Mouse (Mus musculus): Measurements from ENCODE around the gene Lrp8. TPM values are rescaled to one million over a fixed set of nuclear protein-coding genes. Genes with fewer than 3 reads are reported as not detected.

Lrp8 gene
- 37.2 and 42.6 TPM in 2 replicates for polyA plus RNA-seq (2015; fragmentation: Nextera tagmentation; extraction: Ambion mirVana)

DNA sequence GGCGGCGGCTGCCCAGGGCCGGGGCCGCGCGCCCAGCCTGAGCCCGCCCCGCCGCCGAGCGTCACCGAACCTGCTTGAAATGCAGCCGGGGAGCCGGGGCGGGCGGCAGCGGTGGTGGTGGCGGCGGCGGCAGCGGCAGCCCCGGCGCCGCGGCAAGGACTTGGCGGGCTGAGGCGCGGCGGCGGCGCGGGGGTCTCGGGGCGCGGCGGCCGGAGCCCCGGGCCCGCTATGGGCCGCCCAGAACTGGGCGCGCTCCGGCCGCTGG, at the start of gene Lrp8:
Lrp8 (plus strand) TSS at position 77 of the 265 bp plus-strand sequence.
- no peaks in the 10 kb centered on the region for H3K9me3 ChIP-seq (replicated peaks)
- H3K27me3 ChIP-seq, result no peaks in the 10 kb centered on the region
- H3K9ac ChIP-seq, result peak within 1 kb of the TSS; percentile 97
- peak within 1 kb of the TSS; percentile 88 for H3K4me3 ChIP-seq
- no peak; the same call in 1 of the 2 replicates for ATAC-seq
- 2% methylated on average over 8 of the region's 44 CpGs for WGBS
- peaks cover 53% of the 10 kb centered on the region for H3K4me1 ChIP-seq
- H3K4me2 ChIP-seq, result peak within 1 kb of the TSS; percentile 96
- H3K27ac ChIP-seq, result peak within 1 kb of the TSS; percentile 98
- peaks cover 30% of the 10 kb centered on the region for H3K36me3 ChIP-seq (ENCODE audit: poor library complexity, severe bottlenecking)

DNA sequence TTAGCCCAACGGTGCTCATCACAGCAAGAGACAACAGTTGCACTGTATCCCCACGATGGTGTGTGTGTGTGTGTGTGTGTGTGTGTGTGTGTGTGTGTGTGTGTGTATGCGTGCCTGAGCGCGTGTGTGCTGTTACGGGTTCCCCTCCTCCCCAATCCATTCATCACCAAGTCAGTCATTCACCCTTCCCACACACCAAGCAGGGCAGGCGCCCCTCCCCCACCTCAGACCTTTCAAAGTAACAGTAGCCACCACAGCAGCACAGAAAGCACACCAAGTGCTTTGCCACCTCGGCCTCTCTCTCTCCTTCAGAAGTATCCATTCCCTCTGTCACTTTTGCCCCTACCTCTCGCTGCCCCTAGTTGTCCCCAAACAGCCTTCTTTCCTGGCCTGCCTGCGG, 45.8 kb upstream of the Lrp8 start:
- H3K4me2 ChIP-seq, result no peak overlapping the region
- no peaks in the 10 kb centered on the region for H3K9me3 ChIP-seq (replicated peaks)
- H3K9ac ChIP-seq, result no peak overlapping the region
- WGBS, result 11% methylated on average over 10 of the region's 10 CpGs
- H3K27ac ChIP-seq, result no peak overlapping the region
- H3K27me3 ChIP-seq, result no peaks in the 10 kb centered on the region
- no peak overlapping the region for H3K4me3 ChIP-seq
- no peak for ATAC-seq
- no peaks in the 10 kb centered on the region for H3K36me3 ChIP-seq (ENCODE audit: poor library complexity, severe bottlenecking)
- peaks cover 37% of the 10 kb centered on the region for H3K4me1 ChIP-seq

DNA sequence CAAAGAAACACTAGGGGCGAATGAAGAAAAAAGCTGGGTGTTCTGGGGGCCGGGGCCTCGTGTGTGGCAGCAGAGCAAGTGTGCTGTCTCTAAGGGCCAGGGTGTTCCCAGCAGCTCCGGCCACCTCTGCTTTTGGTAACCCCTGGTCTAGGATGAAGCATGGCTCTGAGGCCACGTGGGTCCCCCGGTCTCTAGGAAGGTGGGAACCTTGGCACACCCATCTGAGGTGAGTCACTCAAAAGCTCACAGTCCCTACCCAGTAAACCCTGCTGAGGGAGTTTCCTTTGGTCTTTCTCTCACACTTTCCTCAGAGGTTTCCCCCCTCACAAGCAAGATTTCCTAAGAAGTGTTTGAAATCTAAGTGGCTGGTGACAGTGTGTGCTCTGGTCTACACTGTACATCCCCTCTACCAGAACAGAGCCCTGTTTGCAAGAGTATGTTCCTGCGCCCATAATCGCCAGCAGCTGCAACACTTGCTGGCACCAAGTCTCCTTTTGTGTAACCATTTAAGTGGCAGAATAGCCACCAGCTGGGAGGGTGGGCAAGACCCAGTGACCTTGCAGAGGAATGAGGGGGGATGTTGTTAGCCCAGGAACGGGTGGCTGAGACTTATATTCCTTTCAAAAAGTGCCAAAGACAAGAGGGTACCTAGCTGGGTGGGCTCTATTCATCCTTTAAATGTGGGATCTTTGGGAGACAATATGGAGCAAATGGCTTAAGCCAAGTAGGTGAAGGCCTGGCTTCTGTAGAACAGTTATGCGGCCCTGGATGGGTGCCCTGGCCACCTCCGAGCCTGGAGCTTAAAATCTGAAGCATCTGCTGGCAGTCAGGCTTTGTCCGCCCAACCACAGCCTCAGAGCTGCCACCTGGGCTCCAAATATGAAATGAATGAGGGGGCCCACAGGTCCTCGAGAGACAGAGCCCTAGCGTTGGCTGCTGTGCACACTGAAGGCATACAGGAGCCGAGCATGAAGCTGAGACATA, 44.3 kb upstream of the Lrp8 start:
- no peak overlapping the region for H3K4me3 ChIP-seq
- no peaks in the 10 kb centered on the region for H3K27me3 ChIP-seq
- H3K4me2 ChIP-seq, result no peak overlapping the region
- no peak overlapping the region for H3K9ac ChIP-seq
- peak overlapping the region; percentile 0 for H3K27ac ChIP-seq
- peaks cover 37% of the 10 kb centered on the region for H3K4me1 ChIP-seq
- peak; percentile 57 for ATAC-seq
- no peaks in the 10 kb centered on the region for H3K36me3 ChIP-seq (ENCODE audit: poor library complexity, severe bottlenecking)
- H3K9me3 ChIP-seq (replicated peaks), result no peaks in the 10 kb centered on the region
- 52% methylated on average over 15 of the region's 15 CpGs for WGBS

DNA sequence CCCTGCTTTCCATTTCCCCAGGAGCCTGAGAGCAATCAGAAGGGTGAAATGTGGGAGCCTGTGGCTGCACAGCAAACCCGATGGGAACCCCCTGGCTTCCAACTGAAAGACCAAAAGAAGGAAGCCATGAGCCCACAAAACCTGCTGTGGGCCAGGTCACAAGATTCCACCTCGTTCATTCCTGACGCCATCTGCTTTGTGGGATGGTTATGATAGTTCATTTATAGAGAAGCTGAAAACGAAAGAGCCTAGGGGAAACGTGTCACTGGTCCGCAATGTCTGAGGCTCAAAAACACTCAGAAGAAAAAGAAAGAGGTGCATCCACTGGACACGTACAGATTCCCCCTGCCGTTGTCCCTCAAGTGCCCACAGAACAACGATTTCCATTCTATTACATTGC, 43.1 kb upstream of the Lrp8 start:
- no peak overlapping the region for H3K4me2 ChIP-seq
- WGBS, result 66% methylated on average over 9 of the region's 9 CpGs
- no peaks in the 10 kb centered on the region for H3K27me3 ChIP-seq
- peaks cover 36% of the 10 kb centered on the region for H3K4me1 ChIP-seq
- no peak overlapping the region for H3K4me3 ChIP-seq
- no peaks in the 10 kb centered on the region for H3K9me3 ChIP-seq (replicated peaks)
- no peak overlapping the region for H3K27ac ChIP-seq
- H3K36me3 ChIP-seq (ENCODE audit: poor library complexity, severe bottlenecking), result no peaks in the 10 kb centered on the region
- ATAC-seq, result no peak
- no peak overlapping the region for H3K9ac ChIP-seq

DNA sequence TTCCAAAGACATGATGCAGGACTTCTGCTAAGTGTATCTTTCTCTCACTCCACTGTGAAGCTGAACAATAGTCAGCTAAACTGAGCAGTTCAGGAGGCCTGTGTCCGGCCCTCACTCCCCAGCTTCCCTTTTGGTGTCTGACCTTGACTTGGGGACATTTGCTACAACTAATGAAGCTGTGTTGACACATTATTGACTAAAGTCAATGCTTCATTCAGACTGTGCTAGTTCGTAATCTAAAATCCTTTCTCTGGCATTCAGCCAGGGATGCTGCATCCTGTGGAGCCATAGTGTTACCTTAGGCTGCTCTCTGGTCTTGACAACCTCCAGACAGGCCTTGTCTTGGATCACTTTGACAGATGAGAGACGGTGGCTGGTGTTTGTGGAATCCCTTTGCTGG, 39.1 kb upstream of the Lrp8 start:
- no peak for ATAC-seq
- H3K9me3 ChIP-seq (replicated peaks), result no peaks in the 10 kb centered on the region
- H3K4me1 ChIP-seq, result peaks cover 31% of the 10 kb centered on the region
- no peak overlapping the region for H3K4me3 ChIP-seq
- WGBS, result 54% methylated on average over 3 of the region's 3 CpGs
- no peak overlapping the region for H3K27ac ChIP-seq
- no peak overlapping the region for H3K9ac ChIP-seq
- no peaks in the 10 kb centered on the region for H3K27me3 ChIP-seq
- no peaks in the 10 kb centered on the region for H3K36me3 ChIP-seq (ENCODE audit: poor library complexity, severe bottlenecking)
- H3K4me2 ChIP-seq, result no peak overlapping the region

DNA sequence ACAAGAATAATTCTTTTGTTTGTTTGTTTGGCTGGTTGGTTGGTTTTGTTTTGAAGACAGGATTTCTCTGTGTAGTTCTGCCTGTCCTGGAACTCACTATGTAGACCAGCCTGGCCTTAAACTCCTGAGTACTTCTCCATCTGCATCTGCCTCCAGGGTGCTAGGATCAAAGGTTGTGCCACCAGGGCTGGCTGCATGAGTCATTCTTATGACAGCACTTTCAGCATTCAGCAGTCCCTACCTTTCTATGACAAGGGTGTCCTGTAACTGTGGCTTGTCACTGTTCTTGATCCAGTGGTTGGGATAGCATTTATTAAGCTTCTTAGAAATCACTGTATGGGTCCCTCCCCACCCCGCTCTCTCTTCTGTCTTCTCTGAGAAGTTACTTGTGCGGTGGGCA, 38.5 kb upstream of the Lrp8 start:
- Histone ChIP-seq H3K4me1 (peaks cover 25% of the 10 kb centered on the region), H3K4me3 (no peak overlapping the region), H3K9ac (no peak overlapping the region), H3K9me3 (replicated peaks) (no peaks in the 10 kb centered on the region), H3K27ac (no peak overlapping the region), H3K4me2 (no peak overlapping the region), H3K27me3 (no peaks in the 10 kb centered on the region), H3K36me3 (ENCODE audit: poor library complexity, severe bottlenecking) (no peaks in the 10 kb centered on the region)
- 98% methylated on average over 2 of the region's 2 CpGs for WGBS
- no peak for ATAC-seq

DNA sequence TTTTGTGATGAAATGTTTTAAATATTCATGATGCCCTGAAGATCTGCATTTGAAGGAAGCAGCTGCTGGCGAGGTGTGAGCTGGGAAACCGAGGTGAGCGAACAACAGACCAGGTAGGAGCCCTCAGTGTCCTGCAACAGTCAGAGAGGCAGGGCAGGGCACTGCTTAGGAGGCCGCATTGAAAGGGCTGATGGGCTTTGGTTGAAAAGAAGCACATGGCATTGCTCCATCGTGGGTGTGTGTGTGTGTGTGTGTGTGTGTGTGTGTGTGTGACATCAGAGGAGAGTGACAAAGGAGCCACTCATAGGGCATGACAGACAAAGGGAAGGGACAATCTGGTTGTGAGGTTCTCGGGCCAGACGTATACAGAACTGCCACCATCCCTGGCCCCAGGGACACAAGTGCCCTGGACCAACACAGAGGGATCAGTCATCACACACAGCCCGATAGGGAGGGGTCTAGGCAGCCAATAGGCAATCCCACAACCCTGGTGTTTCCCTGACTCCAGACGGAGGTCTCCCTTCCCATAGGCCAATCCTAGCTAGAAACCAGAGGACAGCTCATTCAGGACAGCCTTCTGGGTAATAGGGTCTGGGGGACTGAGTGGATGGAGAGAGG, 36.8 kb upstream of the Lrp8 start:
- Histone ChIP-seq H3K27me3 (no peaks in the 10 kb centered on the region), H3K9ac (no peak overlapping the region), H3K36me3 (ENCODE audit: poor library complexity, severe bottlenecking) (no peaks in the 10 kb centered on the region), H3K4me2 (no peak overlapping the region), H3K4me3 (no peak overlapping the region), H3K27ac (peak overlapping the region; percentile 14), H3K9me3 (replicated peaks) (no peaks in the 10 kb centered on the region), H3K4me1 (peaks cover 22% of the 10 kb centered on the region)
- ATAC-seq, result peak; percentile 53
- 42% methylated on average over 9 of the region's 9 CpGs for WGBS

DNA sequence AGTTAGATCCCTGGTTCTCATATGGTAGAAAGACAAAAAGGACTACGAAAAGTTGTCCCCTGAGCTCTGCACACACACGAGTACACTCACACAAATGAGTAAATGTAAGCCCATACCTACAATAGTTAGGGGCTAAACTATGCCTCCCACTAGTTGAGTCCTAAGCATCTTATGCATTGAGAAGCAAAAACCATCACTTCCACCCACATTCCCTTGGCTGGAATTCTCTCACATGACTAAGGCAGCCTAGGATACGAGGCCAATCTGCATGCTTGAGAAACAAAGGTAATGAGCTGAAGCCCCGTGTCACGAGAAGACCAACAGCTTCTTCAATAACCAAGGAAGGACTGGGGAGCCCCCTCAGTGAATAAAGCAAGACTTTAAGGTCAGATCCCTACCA, 35.9 kb upstream of the Lrp8 start:
- H3K27me3 ChIP-seq, result no peaks in the 10 kb centered on the region
- no peaks in the 10 kb centered on the region for H3K36me3 ChIP-seq (ENCODE audit: poor library complexity, severe bottlenecking)
- peak; percentile 53; the same call in 1 of the 2 replicates for ATAC-seq
- H3K4me3 ChIP-seq, result no peak overlapping the region
- 28% methylated on average over 5 of the region's 5 CpGs for WGBS
- no peaks in the 10 kb centered on the region for H3K9me3 ChIP-seq (replicated peaks)
- peaks cover 22% of the 10 kb centered on the region for H3K4me1 ChIP-seq
- H3K9ac ChIP-seq, result no peak overlapping the region
- H3K27ac ChIP-seq, result 0 out of 2 replicates have a peak overlapping the region, but pooled peaks have one; percentile 14
- no peak overlapping the region for H3K4me2 ChIP-seq

DNA sequence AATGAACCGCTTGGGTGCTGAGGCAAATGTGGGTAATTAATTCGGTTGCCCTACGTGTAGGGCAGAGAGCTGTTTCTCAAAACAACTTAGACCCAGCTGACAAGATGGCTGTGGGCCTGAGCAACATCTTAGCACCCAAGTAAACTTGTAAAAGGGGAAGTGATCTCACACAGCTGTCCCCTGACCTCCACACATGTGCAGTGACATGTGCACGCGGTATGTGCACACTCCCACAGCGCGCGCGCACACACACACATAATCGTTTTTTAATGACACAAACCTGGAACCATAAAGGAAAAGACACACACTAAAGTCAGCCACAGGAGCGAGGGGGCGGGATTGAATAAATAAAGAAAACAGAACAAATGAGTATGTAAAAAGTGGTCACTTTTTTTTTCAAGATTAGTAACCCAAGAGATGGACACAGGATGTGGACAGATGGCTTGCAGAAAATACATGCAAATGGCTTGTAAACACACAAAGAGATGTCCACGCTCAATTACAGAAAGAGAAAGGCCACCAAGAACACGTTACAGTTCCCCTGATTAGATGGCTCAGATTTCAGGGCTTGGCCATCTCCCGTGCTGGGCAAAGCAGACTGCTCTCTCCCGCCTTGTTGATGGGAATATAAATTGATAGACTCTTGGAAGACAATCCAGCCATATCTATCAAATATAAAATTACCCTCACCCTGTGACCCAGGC, 29.8 kb upstream of the Lrp8 start:
- peaks cover 31% of the 10 kb centered on the region for H3K4me1 ChIP-seq
- no peak overlapping the region for H3K4me3 ChIP-seq
- no peaks in the 10 kb centered on the region for H3K9me3 ChIP-seq (replicated peaks)
- no peaks in the 10 kb centered on the region for H3K36me3 ChIP-seq (ENCODE audit: poor library complexity, severe bottlenecking)
- no peak overlapping the region for H3K9ac ChIP-seq
- WGBS, result 66% methylated on average over 16 of the region's 16 CpGs
- H3K4me2 ChIP-seq, result no peak overlapping the region; the same call in 1 of the 2 replicates
- peak overlapping the region; percentile 36; the same call in 1 of the 2 replicates for H3K27ac ChIP-seq
- H3K27me3 ChIP-seq, result no peaks in the 10 kb centered on the region
- 0 out of 2 replicates have a peak, but pooled peaks have one; percentile 41 for ATAC-seq

DNA sequence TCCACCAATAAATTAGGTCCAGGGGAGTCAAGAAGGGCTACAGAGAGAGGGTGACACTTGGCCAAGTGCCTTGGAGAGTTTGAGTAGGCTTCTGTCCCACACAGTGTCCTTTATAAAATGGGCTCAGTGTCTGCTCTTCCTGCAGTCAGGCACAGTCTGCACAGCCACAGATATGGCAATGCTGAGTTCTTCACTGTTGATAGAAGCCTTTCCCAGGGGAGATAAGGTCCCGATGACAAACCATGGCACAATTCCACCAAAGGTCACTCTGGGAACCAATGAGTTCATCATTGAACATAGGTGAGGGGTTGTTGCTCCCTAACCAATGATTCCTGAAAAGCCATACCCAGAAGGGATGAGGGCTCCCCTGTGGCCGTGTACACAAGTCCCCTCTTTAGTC, 27.2 kb upstream of the Lrp8 start:
- ATAC-seq, result no peak

DNA sequence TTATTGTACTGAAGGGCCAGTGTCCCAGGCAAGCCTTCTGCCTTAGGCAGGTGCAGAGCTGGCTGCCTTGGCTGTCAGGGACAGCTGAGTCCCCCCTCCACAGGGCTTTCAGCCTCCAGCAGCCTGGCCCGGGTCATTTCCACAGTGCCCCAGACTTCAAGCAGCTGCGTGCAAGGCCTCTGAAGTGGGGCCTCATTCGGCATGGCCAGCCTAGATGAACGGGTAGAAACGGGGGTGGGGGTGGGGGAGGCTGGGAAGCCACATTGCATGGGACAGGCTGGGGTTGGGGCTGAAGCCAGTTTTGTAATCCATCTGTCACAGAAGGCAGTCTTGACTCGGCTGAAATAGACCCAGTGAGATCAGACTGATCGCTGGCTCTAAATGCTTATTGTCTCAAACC, 26.4 kb upstream of the Lrp8 start:
- no peaks in the 10 kb centered on the region for H3K36me3 ChIP-seq (ENCODE audit: poor library complexity, severe bottlenecking)
- no peak overlapping the region for H3K4me2 ChIP-seq
- peaks cover 43% of the 10 kb centered on the region for H3K4me1 ChIP-seq
- H3K27ac ChIP-seq, result peak overlapping the region; percentile 76
- 9% methylated on average over 7 of the region's 7 CpGs for WGBS
- ATAC-seq, result peak; percentile 65
- no peak overlapping the region for H3K4me3 ChIP-seq
- H3K27me3 ChIP-seq, result no peaks in the 10 kb centered on the region
- H3K9ac ChIP-seq, result no peak overlapping the region
- no peaks in the 10 kb centered on the region for H3K9me3 ChIP-seq (replicated peaks)

More for the DNA sequence above, 27.2 kb upstream of the Lrp8 start:
- H3K4me2 ChIP-seq, result no peak overlapping the region
- no peaks in the 10 kb centered on the region for H3K36me3 ChIP-seq (ENCODE audit: poor library complexity, severe bottlenecking)
- H3K4me3 ChIP-seq, result no peak overlapping the region
- H3K9ac ChIP-seq, result no peak overlapping the region
- H3K4me1 ChIP-seq, result peaks cover 34% of the 10 kb centered on the region
- no peaks in the 10 kb centered on the region for H3K27me3 ChIP-seq
- WGBS, result 85% methylated on average over 2 of the region's 2 CpGs
- no peaks in the 10 kb centered on the region for H3K9me3 ChIP-seq (replicated peaks)
- peak overlapping the region; percentile 76; the same call in 1 of the 2 replicates for H3K27ac ChIP-seq

Data from forebrain, embryonic 13.5 days (tissue).